Mouse (Mus musculus) hematopoietic multipotent progenitor cell, adult 10-12 weeks (in vitro differentiated cells): ENCODE measurements around the gene Brip1. TPM values are rescaled to one million over a fixed set of nuclear protein-coding genes. Genes with fewer than 3 reads are reported as not detected.

ENCODE experiments used
- polyA plus RNA-seq: library from polyadenylated mRNA; stranded (reverse); fragments of >175 nt; gene quantifications from 2 replicates; pipeline ENCODE4 v1.2.3, GENCODE M21; 2012; ENCODE audit warnings: low replicate concordance

The Brip1 gene
- 0.03 and 0.11 TPM in 2 replicates for polyA plus RNA-seq

GRCm38 (mm10) chr11:86201037-86201786 lies at the start of gene Brip1:
Gene Brip1 (minus strand): TSS chr11:86201193.

Other genes starting within 250 kb of the Brip1 start
- 0.73 and 2.3 TPM in 2 replicates for gene Ints2, start 56.4 kb upstream of the Brip1 start, polyA plus RNA-seq
- gene Med13, start 156.4 kb upstream of the Brip1 start, polyA plus RNA-seq, result 5.0 and 6.0 TPM in 2 replicates